Mouse (Mus musculus) inflammation-experienced regulatory T-cells, adult 6 months (primary cell): ENCODE measurements around the gene Spx. TPM values are rescaled to one million over a fixed set of nuclear protein-coding genes. Genes with fewer than 3 reads are reported as not detected.
A peak's percentile ranks its signal among the peaks of the same experiment; 100 is the strongest.

Experiments used
- ATAC-seq: one replicate; pipeline ENCODE4 v1.8.0; 2017
- polyA plus RNA-seq, 3 experiments: library from polyadenylated mRNA; unstranded; fragments of 100-300 nt; shearing (Covaris generic); gene quantifications; one replicate each; pipeline ENCODE4 v1.2.1; 2017

Spx gene
- 1 to 10 TPM in 2 of 3 experiments, under 1 TPM in 1; 0.89 to 2.3 (median 1.1) TPM for polyA plus RNA-seq

- no peak for ATAC-seq
Measured at GRCm38 (mm10) chr6:142412906-142413491, at the start of gene Spx. Spx (plus strand) TSS chr6:142413441.

GRCm38 (mm10) chr6:142365742-142366472 lies 47.3 kb upstream of the Spx start:
- no peak for ATAC-seq

- ATAC-seq = no peak
Measured at GRCm38 (mm10) chr6:142366473-142367018, 46.7 kb upstream of the Spx start.

GRCm38 (mm10) chr6:142367565-142367964 lies 45.7 kb upstream of the Spx start:
- no peak for ATAC-seq

- no peak for ATAC-seq
Measured at GRCm38 (mm10) chr6:142369568-142369967, 43.7 kb upstream of the Spx start.

- ATAC-seq = no peak
Measured at GRCm38 (mm10) chr6:142377081-142377480, 36.2 kb upstream of the Spx start.

- ATAC-seq = no peak
Measured at GRCm38 (mm10) chr6:142378576-142379330, 34.5 kb upstream of the Spx start.

- no peak for ATAC-seq
Measured at GRCm38 (mm10) chr6:142379961-142380360, 33.3 kb upstream of the Spx start.

- no peak for ATAC-seq
Measured at GRCm38 (mm10) chr6:142381615-142382014, 31.6 kb upstream of the Spx start.

GRCm38 (mm10) chr6:142384521-142384920 lies 28.7 kb upstream of the Spx start:
- no peak for ATAC-seq

- no peak for ATAC-seq
Measured at GRCm38 (mm10) chr6:142386285-142387010, 26.8 kb upstream of the Spx start.

- peak; percentile 97 for ATAC-seq
Measured at GRCm38 (mm10) chr6:142387011-142387754, 26.1 kb upstream of the Spx start, which contains the start of the genes Recql and Golt1b. Recql (minus strand) TSS chr6:142387087. Golt1b (plus strand) TSS chr6:142387221.

GRCm38 (mm10) chr6:142387755-142388271 lies 25.4 kb upstream of the Spx start:
- no peak for ATAC-seq

GRCm38 (mm10) chr6:142389101-142389500 lies 24.1 kb upstream of the Spx start:
- ATAC-seq = no peak

GRCm38 (mm10) chr6:142392312-142392711 lies 20.9 kb upstream of the Spx start:
- ATAC-seq = no peak

GRCm38 (mm10) chr6:142394669-142395068 lies 18.6 kb upstream of the Spx start:
- ATAC-seq = no peak

GRCm38 (mm10) chr6:142395756-142396155 lies 17.5 kb upstream of the Spx start:
- ATAC-seq = no peak

GRCm38 (mm10) chr6:142411140-142411539 lies 2.1 kb upstream of the Spx start:
- no peak for ATAC-seq

- ATAC-seq = no peak
Measured at GRCm38 (mm10) chr6:142413845-142414244, 604 bp downstream of the Spx start.

GRCm38 (mm10) chr6:142414597-142414996 lies 1.4 kb downstream of the Spx start:
- no peak for ATAC-seq

- ATAC-seq = no peak
Measured at GRCm38 (mm10) chr6:142424976-142425375, 11.7 kb downstream of the Spx start.
